Mouse (Mus musculus) CD4-positive helper T cell, adult 2 months (primary cell): ENCODE results near the gene Samd1.
A peak's percentile ranks its signal among the peaks of the same experiment; 100 is the strongest.
"Not testable (repeated sequence)": the region's sequence is repeated elsewhere in the genome, so short reads cannot be mapped to it uniquely, and the experiment has no call there.

Experiments used
- DNase-seq: peaks from one replicate; pipeline ENCODE4 v3.0.0-alpha.2; 2012; ENCODE audit warnings: low read depth, missing footprints, low spot score

Samd1 gene

DNA sequence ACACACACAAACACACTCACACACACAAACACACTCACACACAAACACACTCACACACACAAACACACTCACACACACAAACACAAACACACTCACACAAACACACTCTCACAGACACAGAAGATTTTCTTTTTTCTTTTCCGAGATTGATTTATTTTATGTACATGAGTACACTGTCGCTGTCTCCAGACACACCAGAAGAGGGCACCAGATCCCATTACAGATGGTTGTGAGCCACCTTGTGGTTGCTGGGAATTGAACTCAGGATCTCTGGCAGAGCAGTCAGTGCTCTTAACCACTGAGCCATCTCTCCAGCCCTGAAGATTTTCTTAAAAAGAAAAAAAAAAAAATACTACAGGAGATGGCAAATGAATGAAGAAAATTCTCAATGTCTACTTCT lies 14.2 kb upstream of the Samd1 start:
- not testable (repeated sequence) for DNase-seq

DNA sequence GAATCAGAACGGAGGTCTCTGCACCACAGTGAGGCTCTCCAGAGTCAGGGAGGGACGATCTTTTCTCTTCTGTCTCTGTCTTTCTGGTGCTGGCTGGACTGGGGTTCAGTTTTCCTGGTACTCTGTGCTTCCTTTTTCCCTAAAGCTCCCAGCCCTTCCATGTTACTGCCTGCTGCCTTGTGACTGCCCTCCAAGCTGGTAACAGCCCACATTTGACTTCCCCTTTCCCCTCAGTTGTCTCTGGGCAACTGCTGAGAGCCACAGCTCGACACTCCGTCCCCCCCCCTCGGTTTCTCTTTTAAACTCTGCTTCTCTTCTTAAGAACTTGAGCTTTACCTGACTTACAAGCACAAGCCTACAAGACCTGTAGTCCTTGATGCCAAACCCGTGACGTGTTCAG lies 8.2 kb upstream of the Samd1 start:
- DNase-seq: no peak

DNA sequence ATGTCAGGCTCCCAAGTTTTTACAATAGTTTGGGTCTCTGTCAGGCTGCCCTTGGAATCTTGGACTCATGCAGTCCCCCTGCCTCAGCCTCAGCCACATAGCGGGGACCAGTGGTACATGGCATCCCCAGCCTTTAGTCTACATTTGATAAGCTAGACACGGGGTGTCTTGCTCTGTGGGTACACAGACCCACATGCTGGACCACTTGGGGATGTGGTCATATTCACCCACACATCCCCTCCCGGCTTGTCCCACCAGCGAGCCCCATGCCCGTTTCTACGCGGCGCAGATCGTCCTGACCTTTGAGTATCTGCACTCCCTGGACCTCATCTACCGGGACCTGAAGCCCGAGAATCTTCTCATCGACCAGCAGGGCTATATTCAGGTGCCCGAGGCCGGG lies 7.3 kb upstream of the Samd1 start:
- DNase-seq: no peak

DNA sequence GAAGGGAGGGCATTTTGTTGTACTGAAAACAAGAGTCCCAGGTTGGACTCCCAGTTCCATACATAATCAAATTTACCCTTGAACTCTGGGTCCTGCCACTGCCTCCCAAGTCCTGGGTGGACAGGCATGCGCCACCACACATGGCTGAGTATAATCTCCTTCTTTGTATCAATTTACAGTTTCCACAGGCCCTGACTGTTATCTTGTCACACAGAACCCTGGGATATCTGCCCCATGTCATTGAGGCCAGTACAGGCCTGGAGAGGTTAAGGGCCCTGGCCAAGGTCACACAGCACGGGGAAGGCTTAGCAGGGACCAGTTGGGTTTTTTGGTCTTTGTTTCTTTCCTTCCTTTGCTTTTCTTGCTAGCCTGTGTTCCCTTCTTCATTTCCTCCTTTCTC lies 5.0 kb upstream of the Samd1 start:
- no peak for DNase-seq

DNA sequence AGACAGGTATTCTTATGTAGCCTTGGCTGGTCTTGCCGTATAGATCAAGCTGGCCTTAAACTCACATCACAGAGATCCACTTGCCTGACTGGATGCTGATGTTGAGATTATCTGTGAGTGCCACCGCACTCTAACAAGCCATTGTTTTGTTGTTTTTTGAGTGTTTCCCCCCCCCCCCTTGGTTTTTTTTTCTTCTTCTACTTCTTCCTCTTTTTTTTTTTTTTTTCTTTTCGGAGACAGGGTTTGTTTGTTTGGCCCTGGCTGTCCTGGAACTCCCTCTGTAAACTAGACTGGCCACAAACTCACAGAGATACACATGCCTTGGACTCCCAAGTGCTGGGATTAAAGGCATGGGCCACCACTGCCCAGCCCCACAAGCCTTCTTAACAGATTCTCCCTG lies 3.4 kb upstream of the Samd1 start:
- DNase-seq: no peak

DNA sequence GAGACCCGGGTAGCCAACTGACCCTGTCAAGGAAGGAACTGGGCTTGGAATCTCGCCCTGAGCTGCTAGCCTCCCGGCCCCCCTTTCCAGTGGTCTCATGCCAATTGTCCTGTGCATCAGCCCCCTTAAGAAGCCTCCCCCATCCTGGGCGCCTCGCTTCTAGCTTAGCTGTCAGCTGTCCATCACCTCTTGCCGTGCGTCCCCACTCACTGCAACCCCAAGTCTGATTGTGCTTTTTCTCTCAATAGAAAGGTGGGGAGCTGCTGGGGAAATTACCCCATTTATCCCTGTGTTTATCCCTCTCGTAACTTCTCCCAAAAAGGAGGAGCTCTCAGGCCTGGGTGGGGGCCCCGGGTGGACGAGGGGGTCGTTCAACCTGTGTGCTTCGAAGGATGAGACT lies 1.5 kb upstream of the Samd1 start:
- DNase-seq: no peak

DNA sequence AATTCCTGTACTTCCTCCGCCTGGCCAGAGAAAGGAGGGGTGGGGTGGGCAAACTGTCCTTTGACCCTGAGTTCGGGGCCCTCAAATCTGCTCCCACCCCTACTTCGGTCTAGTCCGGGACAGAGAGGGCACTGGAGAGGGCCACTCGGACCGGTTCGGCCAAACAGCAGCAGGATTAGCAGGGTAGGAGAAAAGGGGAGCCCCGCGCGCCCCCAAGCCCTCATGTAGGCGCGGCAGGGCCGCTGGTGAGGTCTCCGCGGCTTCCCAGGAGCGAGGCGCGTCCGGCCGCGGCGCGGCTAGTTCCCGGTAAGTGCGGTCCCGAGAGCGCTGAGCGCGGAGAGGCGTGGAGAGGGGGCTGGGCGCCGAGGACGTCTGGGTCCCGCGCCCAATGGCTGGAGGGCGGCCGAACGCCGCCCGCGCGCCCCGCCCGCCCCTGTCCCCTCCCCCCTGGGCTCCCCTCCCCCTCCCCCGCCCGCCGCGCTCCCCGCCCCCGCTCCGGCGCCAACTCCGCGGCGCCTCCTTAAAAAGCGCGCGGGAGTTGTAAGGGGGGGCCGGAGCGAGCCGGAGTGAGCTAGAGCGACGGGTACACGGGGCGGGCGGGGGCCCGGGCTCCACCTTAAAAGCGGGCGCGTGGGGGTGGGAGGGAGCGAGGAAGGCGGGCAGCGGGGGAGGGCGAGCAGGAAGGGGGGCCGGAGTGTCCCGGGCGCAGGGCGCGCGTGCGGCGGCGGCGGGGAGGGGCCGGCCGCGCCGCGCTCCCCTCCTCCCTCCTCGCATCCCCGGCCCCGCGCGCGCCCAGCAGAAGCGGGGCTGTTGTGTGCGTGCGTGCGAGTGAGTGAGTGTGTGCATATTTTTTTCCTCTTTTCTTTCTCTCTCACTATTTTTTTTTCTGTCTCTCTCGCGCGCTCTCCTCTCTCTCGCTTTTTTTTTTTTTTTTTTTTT lies 636 bp upstream of the Samd1 start:
- peak; percentile 87 for DNase-seq

DNA sequence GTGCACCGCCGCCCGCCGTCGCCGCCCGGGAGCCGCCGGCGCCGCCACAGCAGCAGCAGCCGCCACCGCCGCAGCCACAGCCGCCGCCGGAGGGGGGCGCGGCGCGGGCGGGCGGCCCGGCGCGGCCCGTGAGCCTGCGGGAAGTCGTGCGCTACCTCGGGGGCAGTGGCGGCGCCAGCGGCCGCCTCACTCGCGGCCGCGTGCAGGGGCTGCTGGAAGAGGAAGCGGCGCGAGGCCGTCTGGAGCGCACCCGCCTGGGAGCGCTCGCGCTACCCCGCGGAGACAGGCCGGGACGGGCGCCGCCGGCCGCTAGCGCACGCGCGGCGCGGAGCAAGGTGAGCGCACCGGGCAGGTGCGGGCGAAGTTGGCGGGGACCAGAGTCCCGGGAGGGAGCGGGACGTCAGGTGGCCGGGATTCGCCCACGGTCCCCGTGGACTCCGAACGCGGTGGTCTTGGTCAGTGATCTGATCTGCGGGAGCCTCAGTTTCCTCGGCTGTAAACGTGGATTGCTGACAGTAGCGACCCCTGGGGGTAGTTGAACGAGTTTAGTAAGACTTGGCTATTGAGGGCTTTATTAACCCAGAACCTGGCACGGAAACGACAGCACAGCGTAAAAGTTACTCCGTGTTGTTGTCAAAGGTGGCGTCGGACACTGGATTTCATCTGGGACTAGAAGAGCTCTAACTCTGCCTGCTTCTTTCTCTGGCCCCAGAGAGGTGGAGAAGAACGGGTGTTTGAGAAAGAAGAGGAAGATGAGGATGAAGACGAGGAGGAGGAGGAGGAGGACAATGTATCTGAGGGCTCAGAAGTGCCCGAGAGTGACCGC lies 972 bp downstream of the Samd1 start:
- DNase-seq: peak; percentile 84

DNA sequence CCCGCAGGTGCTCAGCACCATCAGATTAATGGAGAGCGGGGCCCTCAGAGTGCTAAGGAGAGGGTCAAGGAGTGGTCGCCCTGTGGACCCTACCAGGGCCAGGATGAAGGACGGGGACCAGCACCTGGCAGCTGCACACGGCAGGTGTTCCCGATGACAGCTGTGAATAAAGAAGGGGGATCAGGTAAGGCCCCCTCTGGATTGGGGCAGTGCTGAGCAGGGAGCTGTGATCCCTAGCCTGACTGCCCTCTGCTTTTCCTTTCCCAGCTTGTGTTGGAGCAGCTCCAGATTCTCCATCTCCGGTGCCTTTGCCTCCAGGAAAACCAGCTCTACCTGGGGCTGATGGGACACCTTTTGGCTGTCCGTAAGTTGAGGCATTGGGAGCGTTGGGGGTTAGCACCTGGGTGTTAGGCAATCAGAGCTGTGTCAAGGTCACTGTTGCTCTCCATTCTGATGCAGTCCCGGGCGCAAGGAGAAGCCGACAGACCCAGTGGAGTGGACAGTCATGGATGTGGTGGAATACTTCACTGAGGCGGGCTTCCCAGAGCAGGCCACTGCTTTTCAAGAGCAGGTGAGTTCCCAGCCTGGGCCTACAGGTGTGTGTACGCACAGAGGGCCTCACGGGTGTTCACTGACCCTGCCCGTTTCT lies 1.7 kb downstream of the Samd1 start:
- DNase-seq: no peak

DNA sequence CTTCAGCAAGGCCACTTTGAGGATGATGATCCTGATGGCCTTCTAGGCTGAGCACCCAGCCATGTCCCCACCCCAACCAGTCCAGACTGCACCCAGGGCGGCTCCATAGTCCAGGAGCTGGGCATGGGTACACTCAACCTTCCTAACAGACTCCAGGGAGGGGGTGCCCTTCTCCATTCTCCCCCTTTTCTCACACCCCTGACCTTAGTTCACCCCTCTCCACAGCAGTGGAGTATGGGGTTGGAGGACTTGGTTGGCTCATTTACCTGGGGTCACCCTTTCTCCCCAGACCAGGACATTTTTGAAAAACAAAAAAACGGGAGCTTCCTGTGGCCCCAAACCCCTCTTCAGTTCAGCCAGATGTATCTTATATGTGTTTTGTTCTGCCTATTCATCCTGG lies 2.4 kb downstream of the Samd1 start:
- DNase-seq: no peak

DNA sequence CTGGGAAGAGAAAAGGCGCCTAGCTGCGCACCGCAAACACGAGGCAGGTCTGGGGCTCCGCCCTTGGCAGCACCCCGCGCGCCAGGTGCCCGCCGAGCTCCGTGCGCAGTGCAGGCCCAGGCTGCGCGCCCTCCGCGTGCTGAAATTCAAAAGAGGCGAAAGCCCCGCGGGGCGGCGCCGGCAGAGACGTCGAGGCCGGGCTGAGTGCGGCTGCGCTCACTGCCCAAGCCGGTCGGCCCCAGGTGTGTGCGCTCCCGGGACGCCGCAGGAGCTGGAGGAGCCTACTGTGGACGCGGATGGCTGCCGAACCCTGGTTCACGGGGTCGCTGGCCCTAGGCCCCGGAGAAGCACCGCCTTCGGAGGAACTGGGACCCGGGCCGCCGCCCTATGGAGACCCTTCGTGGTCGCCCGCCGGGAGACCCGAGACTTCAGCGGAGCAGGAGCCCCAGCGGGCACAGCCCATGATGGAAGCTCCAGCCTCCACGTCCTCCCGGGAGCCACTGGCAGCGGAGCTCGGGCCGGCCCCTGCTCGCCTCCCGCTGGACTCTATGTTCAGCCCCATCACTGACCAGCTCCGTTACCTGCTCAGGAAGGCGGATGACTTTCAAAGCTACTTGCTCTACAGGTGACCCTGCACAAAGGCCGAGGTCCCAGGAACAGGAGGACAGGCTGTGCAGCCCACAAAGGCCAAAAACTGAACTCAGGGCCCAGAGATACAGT lies 4.0 kb downstream of the Samd1 start, which contains the start of gene 1700067K01Rik:
1700067K01Rik (plus strand) TSS at position 222 of the 720 bp plus-strand sequence.
- DNase-seq: no peak

DNA sequence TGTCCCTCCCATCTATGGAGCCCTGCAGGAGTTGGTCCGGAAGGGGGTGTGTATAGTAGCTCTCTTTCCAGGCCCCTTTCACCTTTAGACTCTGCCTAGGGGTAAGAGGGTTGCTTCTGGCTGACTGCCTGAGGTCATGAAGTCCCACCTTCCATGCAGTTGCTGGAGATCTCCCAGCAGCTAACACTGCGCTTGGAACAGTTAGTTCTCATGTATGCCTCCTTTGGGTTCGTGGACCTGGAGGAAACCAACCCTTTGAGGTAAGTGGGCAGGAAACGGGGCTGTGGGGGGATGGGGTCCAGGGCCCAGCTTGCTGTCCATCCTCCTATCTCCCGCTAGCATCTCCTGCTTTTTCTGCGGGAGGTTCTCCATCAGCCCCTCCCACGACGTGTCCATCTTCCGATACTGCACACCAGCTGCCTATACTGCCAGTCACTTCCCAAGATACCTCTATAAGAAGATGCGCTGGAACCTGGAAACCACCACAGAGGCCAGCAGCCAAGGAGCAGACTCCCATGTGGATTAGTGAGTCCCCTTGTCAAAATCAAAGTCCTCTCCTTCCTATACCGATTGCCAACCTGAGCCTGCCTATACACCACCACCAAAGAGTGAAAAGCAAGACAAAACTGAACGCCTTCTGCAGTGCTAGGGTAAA lies 5.6 kb downstream of the Samd1 start:
- no peak for DNase-seq

DNA sequence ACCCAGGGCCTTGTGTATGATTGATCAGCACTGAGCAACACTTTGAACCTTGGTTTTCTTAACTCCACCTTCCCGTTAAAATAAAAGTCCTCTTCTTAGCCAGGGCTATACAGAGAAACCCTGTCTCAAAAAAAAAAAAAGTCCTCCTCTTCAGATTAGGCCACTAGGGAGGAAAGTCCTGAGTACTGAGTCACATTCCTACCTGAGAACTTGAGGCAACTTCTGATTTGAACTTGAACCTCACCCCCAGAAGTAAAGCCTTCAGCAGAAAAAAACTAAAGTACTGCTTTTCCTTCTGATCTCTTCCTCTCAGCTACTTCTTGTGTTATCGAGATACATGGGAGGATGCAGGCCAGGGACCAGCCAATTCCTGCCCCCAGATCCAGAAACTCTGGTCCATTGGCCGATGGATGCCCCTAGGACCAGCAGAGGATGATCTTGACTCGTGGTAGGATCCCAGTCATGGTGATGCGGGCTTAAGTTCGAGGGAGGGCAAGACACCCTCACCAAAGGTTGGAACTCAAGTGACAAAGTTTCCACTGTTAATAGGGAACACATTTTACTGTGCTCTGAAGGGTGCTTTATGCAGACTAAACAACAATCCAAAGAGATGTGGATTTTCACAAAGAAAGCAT lies 6.3 kb downstream of the Samd1 start:
- DNase-seq: no peak

DNA sequence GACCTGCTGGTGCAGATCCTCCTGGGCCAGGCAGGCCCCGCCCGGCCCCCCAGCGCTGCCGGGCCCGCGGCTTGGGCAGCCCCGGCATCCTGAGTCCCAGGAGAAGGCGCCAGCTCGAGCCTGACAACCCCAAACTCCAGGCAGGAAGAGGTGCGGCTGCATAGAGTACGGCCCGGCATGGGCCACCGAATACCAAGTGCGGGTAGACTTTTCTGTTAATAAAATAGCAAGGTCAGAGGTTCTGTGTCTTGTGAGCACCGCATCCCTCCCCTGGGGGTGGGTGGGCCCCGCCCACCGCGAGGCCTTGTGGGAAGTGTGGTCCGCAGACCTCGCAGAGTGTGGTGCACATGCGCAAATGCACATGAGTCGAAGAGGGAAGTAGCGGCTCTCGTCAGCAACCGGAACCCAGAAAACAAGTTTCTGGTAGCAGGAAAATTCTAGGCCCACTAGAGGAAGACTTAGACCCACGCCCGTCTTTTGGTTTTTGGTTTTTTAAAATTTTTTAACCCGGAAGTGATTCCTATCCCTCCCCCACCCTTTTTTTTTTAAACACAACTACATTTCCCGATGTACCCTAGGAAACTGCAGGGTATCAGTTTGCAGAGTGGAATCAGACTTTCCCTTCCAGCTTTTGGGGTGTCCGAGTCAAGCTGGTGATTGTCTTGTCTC lies 7.2 kb downstream of the Samd1 start:
- peak; percentile 98 for DNase-seq

DNA sequence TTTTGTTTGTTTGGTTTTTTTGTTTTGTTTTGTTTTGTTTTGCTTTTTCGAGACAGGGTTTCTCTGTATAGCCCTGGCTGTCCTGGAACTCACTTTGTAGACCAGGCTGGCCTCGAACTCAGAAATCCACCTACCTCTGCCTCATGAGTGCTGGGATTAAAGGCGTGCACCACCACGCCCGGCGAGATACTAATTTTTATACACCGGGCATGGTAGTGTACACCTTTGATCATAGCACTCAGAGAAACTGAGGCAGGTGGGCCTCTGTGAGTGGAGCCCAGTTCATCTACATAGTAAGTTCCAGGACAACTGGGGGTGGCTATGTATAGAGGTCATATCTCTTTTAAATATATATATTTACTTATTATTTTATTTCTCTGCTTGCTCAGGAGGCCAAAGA lies 8.0 kb downstream of the Samd1 start:
- not testable (repeated sequence) for DNase-seq

DNA sequence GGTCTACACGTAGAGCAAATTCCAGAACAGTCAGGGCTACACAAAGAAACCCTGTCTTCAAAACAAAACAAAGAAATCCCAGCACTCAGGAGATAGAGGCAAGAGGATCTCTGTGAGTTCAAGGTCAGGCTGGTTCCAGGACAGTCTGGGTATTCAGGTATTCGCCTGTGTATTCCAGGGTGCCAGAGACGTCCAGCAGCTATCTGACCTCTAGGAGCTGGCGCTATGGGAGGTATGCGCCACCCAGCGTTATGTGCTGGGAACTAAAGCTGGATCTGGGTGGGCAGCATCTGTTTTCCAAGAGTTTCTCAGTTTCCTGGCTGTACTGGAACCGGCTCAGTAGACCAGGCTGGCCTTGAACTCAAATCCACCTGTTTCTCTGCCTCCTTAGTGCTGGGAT lies 10.9 kb downstream of the Samd1 start:
- no peak for DNase-seq

DNA sequence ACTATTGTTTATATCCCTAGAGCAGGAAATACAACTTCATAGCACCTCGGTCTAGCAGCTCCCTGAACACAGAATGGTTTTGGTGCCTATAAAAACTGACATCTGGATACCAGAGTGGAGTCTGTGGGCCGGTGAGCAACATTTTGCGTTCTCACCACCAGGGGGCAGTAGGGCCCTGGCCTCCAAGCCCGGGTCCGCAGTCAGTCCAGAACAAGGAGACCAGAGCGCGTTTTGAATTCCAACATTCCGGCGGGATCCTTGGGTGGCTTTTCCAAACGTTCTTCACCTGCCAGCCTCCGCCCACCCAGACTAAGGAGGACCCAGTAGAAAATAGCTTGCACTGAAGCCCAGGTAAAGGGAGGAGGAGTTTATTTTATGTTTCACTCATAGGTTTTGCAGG lies 12.4 kb downstream of the Samd1 start:
- peak; percentile 79 for DNase-seq

DNA sequence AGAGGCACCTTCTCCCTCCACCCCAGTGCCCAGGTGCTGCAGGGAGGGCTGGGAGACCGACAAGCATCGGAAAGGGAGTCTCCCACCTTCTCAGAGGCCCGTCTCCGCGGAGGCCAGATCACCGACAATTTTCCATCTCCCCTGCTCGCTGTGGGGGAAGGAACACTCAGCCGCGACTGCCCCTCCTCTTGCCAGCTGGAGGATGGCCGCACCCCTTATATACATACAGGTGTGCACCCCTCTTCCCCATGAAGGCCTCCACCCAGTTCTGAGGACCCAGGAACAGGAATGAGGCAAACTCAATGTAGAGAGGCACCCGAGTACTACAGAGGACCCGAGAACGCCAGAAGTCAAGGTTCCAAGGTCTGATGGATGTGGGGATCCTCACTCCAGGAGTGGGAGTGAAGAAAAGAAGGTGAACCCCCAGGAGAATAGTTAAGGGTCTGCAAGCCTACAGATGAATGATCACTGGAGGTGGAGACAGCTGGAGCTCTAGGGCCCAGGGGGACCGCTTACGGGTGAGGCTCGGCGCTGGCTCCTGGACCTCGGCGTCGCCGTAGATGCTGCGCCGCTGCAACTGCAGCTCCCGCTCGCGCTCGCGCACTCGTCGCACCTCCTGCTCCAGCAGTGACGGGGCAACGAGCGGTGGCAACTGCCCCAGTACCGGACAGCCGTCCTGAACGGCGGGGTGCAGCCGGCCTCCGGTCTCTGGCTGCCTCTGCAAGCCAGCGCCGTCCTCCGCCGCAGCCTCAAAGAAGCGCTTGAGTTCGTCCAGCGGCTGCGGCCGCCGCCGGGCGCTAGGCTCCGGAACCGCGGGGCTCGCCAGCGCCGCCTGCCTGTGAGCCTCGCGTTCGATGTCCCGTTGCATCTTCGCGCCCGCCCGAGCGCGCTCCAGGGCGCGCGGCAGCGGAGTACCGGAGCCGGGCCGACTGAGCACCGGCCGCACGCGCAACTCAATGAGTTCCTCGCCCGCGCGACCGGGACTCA lies 13.4 kb downstream of the Samd1 start:
- peak; percentile 82 for DNase-seq
